Mouse (Mus musculus): ENCODE results near the gene Ifi35. TPM values are rescaled to one million over a fixed set of nuclear protein-coding genes. Genes with fewer than 3 reads are reported as not detected.

Ifi35 gene
- total RNA-seq, 1 experiment = 9.1 TPM

- TF ChIP-seq ZC3H11A (IDR thresholded peaks at IDR 0.05; ENCODE audit: borderline replicate concordance, low read depth, low read length) (no peak), HCFC1 (IDR thresholded peaks at IDR 0.05; ENCODE audit: borderline replicate concordance, insufficient read depth, low read length) (peak; percentile 70; the same call in 1 of the 2 replicates), CHD2 (IDR thresholded peaks at IDR 0.05; ENCODE audit: low read depth, low read length) (no peak)
- Histone ChIP-seq H3K36me3 (ENCODE audit: control insufficient read depth, insufficient read depth, low read length, poor library complexity, severe bottlenecking) (0 out of 2 replicates have a peak, but pooled peaks cover 2% of the 10 kb centered on the region), H3K9me3 (ENCODE audit: control insufficient read depth, insufficient read depth, low read depth, low read length) (no peaks in the 10 kb centered on the region), H3K4me3 (ENCODE audit: insufficient read depth in 1 of 2, low read depth in 1 of 2, low read length in 2 of 2, poor library complexity in 1 of 2, severe bottlenecking in 1 of 2) (peak within 1 kb of the TSS; percentile 80 to 89), H3K9ac (ENCODE audit: insufficient read depth, low read depth, low read length, poor library complexity, severe bottlenecking) (peak within 1 kb of the TSS; percentile 80), H3K4me1 (ENCODE audit: control insufficient read depth in 2 of 2, insufficient read depth in 2 of 2, low read length in 2 of 2, poor library complexity in 1 of 2) (peaks cover 1 to 3% of the 10 kb centered on the region in 2 experiments; a peak in 1 of 4 replicates), H3K27ac (ENCODE audit: insufficient read depth, low read depth, low read length, poor library complexity, severe bottlenecking) (peak within 1 kb of the TSS; percentile 32)
- peak; percentile 96 for DNase-seq (ENCODE audit: low read depth, low spot score)
- in situ Hi-C loops (cut with MboI; ENCODE audit: low sequenced_read_pairs in 2 of 2, unreplicated experiment in 2 of 2) = no loop called here
Measured at GRCm38 (mm10) chr11:101424925-101425813, 23.0 kb upstream of the Ifi35 start, which contains the start of the genes Rundc1 and Ptges3l. Gene Rundc1, plus strand, starts transcription at chr11:101425085. Gene Ptges3l, minus strand, starts transcription at chr11:101425333.

- TF ChIP-seq ZC3H11A (IDR thresholded peaks at IDR 0.05; ENCODE audit: borderline replicate concordance, low read depth, low read length) = no peak
- no peak for TF ChIP-seq HCFC1 (IDR thresholded peaks at IDR 0.05; ENCODE audit: borderline replicate concordance, insufficient read depth, low read length)
- TF ChIP-seq MAFK (IDR thresholded peaks at IDR 0.05; ENCODE audit: insufficient read depth, low read depth, low read length) = no peak
- no peak for TF ChIP-seq ZNF384 (IDR thresholded peaks at IDR 0.05; ENCODE audit: low read depth, low read length)
- no peak for TF ChIP-seq CHD2 (IDR thresholded peaks at IDR 0.05; ENCODE audit: low read depth, low read length)
- no peak for DNase-seq (ENCODE audit: low read depth, low spot score)
- Histone ChIP-seq H3K36me3 (ENCODE audit: control insufficient read depth, insufficient read depth, low read length, poor library complexity, severe bottlenecking) (peaks cover 3% of the 10 kb centered on the region; the same call in 1 of the 2 replicates), H3K27ac (ENCODE audit: insufficient read depth, low read depth, low read length, poor library complexity, severe bottlenecking) (no peak overlapping the region), H3K9ac (ENCODE audit: insufficient read depth, low read depth, low read length, poor library complexity, severe bottlenecking) (no peak overlapping the region), H3K4me1 (ENCODE audit: control insufficient read depth in 2 of 2, insufficient read depth in 2 of 2, low read length in 2 of 2, poor library complexity in 1 of 2) (peaks cover 2 to 4% of the 10 kb centered on the region in 2 experiments; a peak in 1 of 4 replicates), H3K9me3 (ENCODE audit: control insufficient read depth, insufficient read depth, low read depth, low read length) (no peaks in the 10 kb centered on the region), H3K4me3 (ENCODE audit: insufficient read depth in 1 of 2, low read depth in 1 of 2, low read length in 2 of 2, poor library complexity in 1 of 2, severe bottlenecking in 1 of 2) (peak overlapping the region in 1 of 2 experiments; percentile 89; a peak in 1 of 4 replicates)
- in situ Hi-C loops (cut with MboI; ENCODE audit: low sequenced_read_pairs in 2 of 2, unreplicated experiment in 2 of 2) = no loop called here
Measured at GRCm38 (mm10) chr11:101426165-101426564, 22.0 kb upstream of the Ifi35 start.

GRCm38 (mm10) chr11:101431327-101431726, 16.9 kb upstream of the Ifi35 start:
- TF ChIP-seq CHD2 (IDR thresholded peaks at IDR 0.05; ENCODE audit: low read depth, low read length) = no peak
- TF ChIP-seq ZC3H11A (IDR thresholded peaks at IDR 0.05; ENCODE audit: borderline replicate concordance, low read depth, low read length) = no peak
- TF ChIP-seq HCFC1 (IDR thresholded peaks at IDR 0.05; ENCODE audit: borderline replicate concordance, insufficient read depth, low read length) = no peak
- no peak for TF ChIP-seq ZNF384 (IDR thresholded peaks at IDR 0.05; ENCODE audit: low read depth, low read length)
- TF ChIP-seq MAFK (IDR thresholded peaks at IDR 0.05; ENCODE audit: insufficient read depth, low read depth, low read length) = no peak
- in situ Hi-C loops (cut with MboI; ENCODE audit: low sequenced_read_pairs in 2 of 2, unreplicated experiment in 2 of 2) = no loop called here
- no peaks in the 10 kb centered on the region for H3K9me3 ChIP-seq (ENCODE audit: control insufficient read depth, insufficient read depth, low read depth, low read length)
- H3K9ac ChIP-seq (ENCODE audit: insufficient read depth, low read depth, low read length, poor library complexity, severe bottlenecking) = no peak overlapping the region
- peaks cover 18% of the 10 kb centered on the region for H3K36me3 ChIP-seq (ENCODE audit: control insufficient read depth, insufficient read depth, low read length, poor library complexity, severe bottlenecking)
- no peak for DNase-seq (ENCODE audit: low read depth, low spot score)
- peaks cover 7 to 8% of the 10 kb centered on the region in 2 experiments; a peak in 3 of 4 replicates for H3K4me1 ChIP-seq (ENCODE audit: control insufficient read depth in 2 of 2, insufficient read depth in 2 of 2, low read length in 2 of 2, poor library complexity in 1 of 2)
- no peak overlapping the region for H3K27ac ChIP-seq (ENCODE audit: insufficient read depth, low read depth, low read length, poor library complexity, severe bottlenecking)
- no peak overlapping the region for H3K4me3 ChIP-seq (ENCODE audit: insufficient read depth in 1 of 2, low read depth in 1 of 2, low read length in 2 of 2, poor library complexity in 1 of 2, severe bottlenecking in 1 of 2)

GRCm38 (mm10) chr11:101433396-101433795, 14.8 kb upstream of the Ifi35 start:
- Histone ChIP-seq H3K4me3 (ENCODE audit: insufficient read depth in 1 of 2, low read depth in 1 of 2, low read length in 2 of 2, poor library complexity in 1 of 2, severe bottlenecking in 1 of 2) (no peak overlapping the region), H3K4me1 (ENCODE audit: control insufficient read depth in 2 of 2, insufficient read depth in 2 of 2, low read length in 2 of 2, poor library complexity in 1 of 2) (peaks cover 7 to 13% of the 10 kb centered on the region in 2 experiments), H3K27ac (ENCODE audit: insufficient read depth, low read depth, low read length, poor library complexity, severe bottlenecking) (no peak overlapping the region), H3K9ac (ENCODE audit: insufficient read depth, low read depth, low read length, poor library complexity, severe bottlenecking) (no peak overlapping the region), H3K36me3 (ENCODE audit: control insufficient read depth, insufficient read depth, low read length, poor library complexity, severe bottlenecking) (peaks cover 18% of the 10 kb centered on the region), H3K9me3 (ENCODE audit: control insufficient read depth, insufficient read depth, low read depth, low read length) (no peaks in the 10 kb centered on the region)
- TF ChIP-seq ZNF384 (IDR thresholded peaks at IDR 0.05; ENCODE audit: low read depth, low read length) = no peak
- TF ChIP-seq ZC3H11A (IDR thresholded peaks at IDR 0.05; ENCODE audit: borderline replicate concordance, low read depth, low read length) = no peak
- in situ Hi-C loops (cut with MboI; ENCODE audit: low sequenced_read_pairs in 2 of 2, unreplicated experiment in 2 of 2) = no loop called here
- DNase-seq (ENCODE audit: low read depth, low spot score) = no peak

All from ES-E14 (cell line).